Mouse (Mus musculus) G1E (cell line): ENCODE results near the gene Cops4.

Experiments
- CTCF ChIP-seq: IDR thresholded peaks from 2 replicates; pipeline ENCODE4 v1.5.1; 2012; ENCODE audit warnings: low read depth, low read length, inconsistent platforms, mixed read lengths
- GATA1 ChIP-seq: IDR thresholded peaks from 2 replicates; pipeline ENCODE4 v1.6.1; 2012; ENCODE audit warnings: borderline replicate concordance, low read length, inconsistent platforms, mixed read lengths
- GATA2 ChIP-seq: IDR thresholded peaks from 2 replicates; pipeline ENCODE4 v1.6.1; 2012; ENCODE audit warnings: low read depth, low read length, inconsistent platforms, borderline replicate concordance
- POLR2AphosphoS5 ChIP-seq: IDR thresholded peaks from 2 replicates; pipeline ENCODE4 v1.6.1; 2012; ENCODE audit warnings: low read depth, low read length, inconsistent platforms; ENCODE audit not compliant: insufficient replicate concordance
- TAL1 ChIP-seq: conservative IDR thresholded peaks from 2 replicates; pipeline ENCODE4 v1.6.1; 2012; ENCODE audit warnings: low read depth, low read length, inconsistent platforms, mixed read lengths

- TF ChIP-seq CTCF (no peak), TAL1 (no peak), POLR2AphosphoS5 (no peak), GATA1 (no peak), GATA2 (no peak)
Observed at GRCm38 (mm10) chr5:100587626-100588025, 69.5 kb downstream of the Cops4 start.
